Mouse (Mus musculus) embryo, embryonic 11.5 days (tissue): ENCODE measurements around the gene Bag3.

Source experiments
- DNase-seq: peaks from one replicate; pipeline ENCODE4 v3.0.0-alpha.2; 2012; ENCODE audit warnings: low read depth, low spot score

Bag3 gene

GRCm38 (mm10) chr7:128523349-128523961 is at the start of gene Bag3:
Bag3 (plus strand) TSS chr7:128523616.
- DNase-seq = peak; percentile 77

- peak; percentile 11 for DNase-seq
Observed at GRCm38 (mm10) chr7:128474322-128474721, 49.1 kb upstream of the Bag3 start.

- DNase-seq = no peak
Observed at GRCm38 (mm10) chr7:128488986-128489385, 34.4 kb upstream of the Bag3 start.

- DNase-seq = no peak
Observed at GRCm38 (mm10) chr7:128494546-128494945, 28.9 kb upstream of the Bag3 start.

- DNase-seq = no peak
Observed at GRCm38 (mm10) chr7:128499801-128500200, 23.6 kb upstream of the Bag3 start.

- DNase-seq = no peak
Observed at GRCm38 (mm10) chr7:128504091-128504490, 19.3 kb upstream of the Bag3 start.

- no peak for DNase-seq
Observed at GRCm38 (mm10) chr7:128511936-128512335, 11.5 kb upstream of the Bag3 start.

GRCm38 (mm10) chr7:128513512-128513911 is 9.9 kb upstream of the Bag3 start:
- no peak for DNase-seq

GRCm38 (mm10) chr7:128514341-128514740 is 9.1 kb upstream of the Bag3 start:
- DNase-seq = no peak

GRCm38 (mm10) chr7:128516346-128516745 is 7.1 kb upstream of the Bag3 start:
- DNase-seq = no peak

GRCm38 (mm10) chr7:128519316-128520050 is 3.9 kb upstream of the Bag3 start:
- DNase-seq = no peak

- DNase-seq = no peak
Observed at GRCm38 (mm10) chr7:128523962-128524581, 656 bp downstream of the Bag3 start.

- no peak for DNase-seq
Observed at GRCm38 (mm10) chr7:128524641-128525040, 1.2 kb downstream of the Bag3 start.

- DNase-seq = no peak
Observed at GRCm38 (mm10) chr7:128526611-128527010, 3.2 kb downstream of the Bag3 start.

GRCm38 (mm10) chr7:128528596-128528995 is 5.2 kb downstream of the Bag3 start:
- no peak for DNase-seq

GRCm38 (mm10) chr7:128529126-128529525 is 5.7 kb downstream of the Bag3 start:
- DNase-seq = no peak

GRCm38 (mm10) chr7:128529574-128530051 is 6.2 kb downstream of the Bag3 start:
- no peak for DNase-seq

GRCm38 (mm10) chr7:128531031-128531430 is 7.6 kb downstream of the Bag3 start:
- no peak for DNase-seq

- DNase-seq = no peak
Observed at GRCm38 (mm10) chr7:128531929-128532328, 8.5 kb downstream of the Bag3 start.

GRCm38 (mm10) chr7:128532441-128533166 is 9.2 kb downstream of the Bag3 start:
- DNase-seq = no peak

- no peak for DNase-seq
Observed at GRCm38 (mm10) chr7:128534984-128535491, 11.6 kb downstream of the Bag3 start.

- DNase-seq = no peak
Observed at GRCm38 (mm10) chr7:128536074-128536473, 12.7 kb downstream of the Bag3 start.
